Mouse (Mus musculus) midbrain, embryonic 14.5 days (tissue): Measurements from ENCODE around the gene Sept14. TPM values are rescaled to one million over a fixed set of nuclear protein-coding genes. Genes with fewer than 3 reads are reported as not detected.

Experiments
- ATAC-seq: fragments of 200-750 bp; cut with Nextera tagmentation; 2 replicates; pipeline ENCODE4 v1.8.0; 2017; ENCODE audit warnings: moderate number of reproducible peaks, moderate library complexity; ENCODE audit not compliant: low FRiP score, low TSS enrichment
- DNase-seq: peaks from one replicate; pipeline ENCODE4 v3.0.0-alpha.2; 2015
- H3K27ac ChIP-seq: fragments of 300-500 bp; sonication (generic); replicated peaks from 2 replicates; pipeline ENCODE4 v1.5.1; 2014; ENCODE audit warnings: mild to moderate bottlenecking, low read depth, low read length, moderate library complexity
- H3K27me3 ChIP-seq: fragments of 300-500 bp; sonication (generic); 2 replicates; pipeline ENCODE4 v1.6.1; 2014; ENCODE audit warnings: low read length, control low read depth, mixed read lengths; ENCODE audit not compliant: control insufficient read depth, insufficient read depth
- H3K36me3 ChIP-seq: fragments of 300-500 bp; sonication (generic); 2 replicates; pipeline ENCODE4 v1.6.1; 2014; ENCODE audit warnings: low read length, control low read depth; ENCODE audit not compliant: control insufficient read depth, insufficient read depth
- H3K4me1 ChIP-seq: fragments of 300-500 bp; sonication (generic); 2 replicates; pipeline ENCODE4 v1.6.1; 2014; ENCODE audit warnings: mild to moderate bottlenecking, antibody characterized with exemption, low read length, control low read depth; ENCODE audit not compliant: control insufficient read depth, insufficient read depth
- H3K4me2 ChIP-seq: fragments of 300-500 bp; sonication (generic); 2 replicates; pipeline ENCODE4 v1.6.1; 2014; ENCODE audit warnings: mild to moderate bottlenecking, low read length, moderate library complexity
- H3K4me3 ChIP-seq: fragments of 300-500 bp; sonication (generic); replicated peaks from 2 replicates; pipeline ENCODE4 v1.5.1; 2014; ENCODE audit warnings: low read depth, low read length
- H3K9ac ChIP-seq: fragments of 300-500 bp; sonication (generic); replicated peaks from 2 replicates; pipeline ENCODE4 v1.6.1; 2014; ENCODE audit warnings: mild to moderate bottlenecking, low read length, moderate library complexity
- H3K9me3 ChIP-seq: fragments of 300-500 bp; sonication (generic); 2 replicates; pipeline ENCODE4 v1.6.1; 2016; ENCODE audit warnings: low read length, control low read depth, mixed read lengths; ENCODE audit not compliant: control insufficient read depth
- WGBS: fragments of 180-500 bp; shearing (Covaris S2); extraction: QIAGEN DNeasy Blood & Tissue Kit; methylation state at CpG from one replicate; pipeline ENCODE4 v1.1.7; 2014; 5-methylcytosine and 5-hydroxymethylcytosine counted together
- polyA plus RNA-seq: library from polyadenylated mRNA; unstranded; fragments of >200 nt; fragmentation: Nextera tagmentation; extraction: Ambion mirVana; gene quantifications from 2 replicates; pipeline ENCODE4 v1.2.1, GENCODE M21; 2014

Sept14 gene
- not detected in 2 replicates for polyA plus RNA-seq

DNA sequence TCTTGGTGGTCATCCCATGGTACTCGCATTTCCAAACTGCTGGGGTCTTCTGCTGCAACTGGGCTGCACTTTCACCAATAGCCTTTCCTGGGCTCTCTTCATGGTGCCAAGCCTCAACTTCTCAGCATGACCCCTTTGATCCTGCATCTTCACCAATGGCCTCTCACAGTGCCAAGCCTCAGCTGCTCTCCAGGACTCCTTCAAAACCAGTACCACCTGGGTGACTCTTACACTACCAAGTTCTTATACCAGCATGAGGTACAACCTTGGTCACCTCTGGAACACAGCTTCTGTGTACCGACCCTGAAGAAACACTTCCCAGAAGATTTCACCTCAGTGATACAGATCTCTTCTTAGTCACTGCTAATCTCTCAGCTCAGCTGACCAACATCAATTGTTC is at the start of gene Sept14:
Gene Sept14 (minus strand): TSS at position 101 of the 400 bp plus-strand sequence.
- H3K27ac ChIP-seq, result no peak within 1 kb of the TSS
- ATAC-seq (no peak), DNase-seq (no peak)
- H3K4me1 ChIP-seq, result no peaks in the 10 kb centered on the region
- WGBS, result 55% methylated on average over 2 of the region's 2 CpGs
- H3K36me3 ChIP-seq, result no peaks in the 10 kb centered on the region
- no peaks in the 10 kb centered on the region for H3K9me3 ChIP-seq
- H3K4me2 ChIP-seq, result no peak within 1 kb of the TSS
- no peaks in the 10 kb centered on the region for H3K27me3 ChIP-seq
- H3K9ac ChIP-seq, result no peak within 1 kb of the TSS
- no peak within 1 kb of the TSS for H3K4me3 ChIP-seq

DNA sequence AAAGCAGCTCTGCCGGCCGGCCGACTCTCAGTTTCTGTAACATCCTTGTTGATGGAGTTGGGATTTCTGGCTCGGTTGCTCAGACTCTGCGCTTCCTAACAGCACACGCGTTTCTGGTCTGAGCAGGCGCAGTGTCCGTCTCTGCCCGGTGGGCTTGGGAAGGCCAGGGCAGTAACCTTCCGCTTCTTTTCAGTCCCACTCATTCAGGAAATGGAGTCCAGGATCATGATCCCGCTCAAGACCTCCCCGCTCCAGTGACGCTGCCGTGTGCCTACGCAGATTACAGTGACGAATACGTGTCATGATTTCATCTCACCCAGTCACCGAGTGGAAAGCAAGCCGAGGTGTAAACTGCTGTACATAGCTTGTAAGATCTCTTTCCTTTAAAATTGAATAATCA is 48.6 kb upstream of the Sept14 start:
- DNase-seq (no peak), ATAC-seq (no peak)
- Histone ChIP-seq H3K9ac (no peak overlapping the region), H3K4me2 (no peak overlapping the region), H3K4me1 (no peaks in the 10 kb centered on the region), H3K9me3 (no peaks in the 10 kb centered on the region), H3K27me3 (no peaks in the 10 kb centered on the region), H3K36me3 (peaks cover 55% of the 10 kb centered on the region), H3K27ac (no peak overlapping the region), H3K4me3 (no peak overlapping the region)
- WGBS, result 94% methylated on average over 20 of the region's 20 CpGs

GRCm38 (mm10) chr5:129744050-129744449 is 35.7 kb upstream of the Sept14 start:
- Histone ChIP-seq H3K9me3 (no peaks in the 10 kb centered on the region), H3K4me3 (no peak overlapping the region), H3K9ac (no peak overlapping the region), H3K27ac (no peak overlapping the region), H3K36me3 (peaks cover 61% of the 10 kb centered on the region), H3K4me2 (no peak overlapping the region), H3K4me1 (no peaks in the 10 kb centered on the region), H3K27me3 (no peaks in the 10 kb centered on the region)
- DNase-seq, result no peak
- ATAC-seq, result no peak
- 85% methylated on average over 6 of the region's 6 CpGs for WGBS

DNA sequence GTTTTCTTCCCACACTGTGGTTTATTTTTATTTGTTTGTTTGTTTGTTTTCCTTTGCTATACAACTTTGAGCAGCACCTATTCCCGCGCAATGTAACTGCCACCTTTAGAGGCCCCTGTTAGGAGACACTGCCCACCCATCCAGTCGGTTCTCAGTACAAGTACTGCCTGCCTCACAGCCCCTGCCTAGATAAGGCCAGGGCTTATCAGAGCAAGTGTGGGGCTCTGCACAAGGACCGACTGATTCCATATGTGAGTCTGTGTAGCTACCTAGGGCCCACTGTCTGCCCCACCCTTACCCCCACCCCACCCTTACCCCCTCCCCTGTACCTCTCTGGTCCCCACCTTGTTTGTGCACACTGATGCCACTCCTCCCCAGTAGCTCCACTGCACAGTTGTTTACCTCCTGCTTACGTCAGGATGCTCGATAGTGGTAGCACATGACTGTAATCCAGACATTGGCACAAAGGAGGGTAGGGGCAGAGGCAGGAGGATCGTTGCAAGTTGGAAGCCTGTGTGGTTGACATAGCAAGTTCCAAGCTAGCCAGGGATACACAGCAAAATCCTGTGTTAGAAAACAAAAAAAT is 34.7 kb upstream of the Sept14 start:
- Histone ChIP-seq H3K9ac (no peak overlapping the region), H3K27ac (no peak overlapping the region), H3K36me3 (peaks cover 55% of the 10 kb centered on the region), H3K4me3 (no peak overlapping the region), H3K4me2 (no peak overlapping the region), H3K27me3 (no peaks in the 10 kb centered on the region), H3K4me1 (no peaks in the 10 kb centered on the region), H3K9me3 (no peaks in the 10 kb centered on the region)
- no peak for DNase-seq
- WGBS, result 88% methylated on average over 7 of the region's 7 CpGs
- ATAC-seq, result no peak

DNA sequence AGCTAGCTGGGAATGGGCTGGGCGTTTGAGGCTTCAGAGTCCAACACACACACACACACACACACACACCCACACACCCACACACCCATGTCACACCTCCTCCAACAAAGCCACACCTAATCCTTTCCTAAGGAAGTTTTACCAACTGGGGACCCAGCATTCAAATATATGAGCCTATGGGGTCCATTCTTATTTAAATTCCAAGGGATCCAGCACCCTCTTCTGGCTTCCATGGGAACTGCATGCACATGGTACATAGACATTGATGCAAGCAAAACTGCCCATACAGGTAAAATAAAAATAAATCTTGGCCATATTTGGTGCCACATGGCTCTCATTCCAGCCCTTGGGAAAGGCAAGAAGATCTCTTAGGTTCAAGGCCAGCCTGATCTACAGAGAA is 32.7 kb upstream of the Sept14 start:
- Histone ChIP-seq H3K4me3 (no peak overlapping the region), H3K9ac (no peak overlapping the region), H3K36me3 (peaks cover 40% of the 10 kb centered on the region), H3K4me1 (no peaks in the 10 kb centered on the region), H3K4me2 (no peak overlapping the region), H3K27me3 (no peaks in the 10 kb centered on the region), H3K27ac (no peak overlapping the region), H3K9me3 (no peaks in the 10 kb centered on the region)
- peak; percentile 72 for DNase-seq
- 100% methylated on average over 1 of the region's 1 CpGs for WGBS
- ATAC-seq, result no peak

- DNase-seq (no peak), ATAC-seq (no peak)
- no peaks in the 10 kb centered on the region for H3K36me3 ChIP-seq
- no peaks in the 10 kb centered on the region for H3K9me3 ChIP-seq
- H3K4me1 ChIP-seq, result peaks cover 6% of the 10 kb centered on the region; the same call in 1 of the 2 replicates
- H3K9ac ChIP-seq, result no peak overlapping the region
- H3K27ac ChIP-seq, result no peak overlapping the region
- WGBS, result 92% methylated on average over 5 of the region's 5 CpGs
- no peak overlapping the region for H3K4me3 ChIP-seq
- H3K27me3 ChIP-seq, result no peaks in the 10 kb centered on the region
- no peak overlapping the region for H3K4me2 ChIP-seq
These were observed 22.7 kb upstream of the Sept14 start for GRCm38 (mm10) chr5:129731021-129731420.

- H3K9ac ChIP-seq, result no peak overlapping the region
- H3K27ac ChIP-seq, result no peak overlapping the region
- no peak for DNase-seq
- no peaks in the 10 kb centered on the region for H3K36me3 ChIP-seq
- H3K4me1 ChIP-seq, result peaks cover 9% of the 10 kb centered on the region; the same call in 1 of the 2 replicates
- no peaks in the 10 kb centered on the region for H3K27me3 ChIP-seq
- no peak overlapping the region for H3K4me3 ChIP-seq
- ATAC-seq, result no peak
- no peaks in the 10 kb centered on the region for H3K9me3 ChIP-seq
- no peak overlapping the region for H3K4me2 ChIP-seq
- 83% methylated on average over 11 of the region's 11 CpGs for whole genome bisulfite sequencing
These were observed 22.0 kb upstream of the Sept14 start for GRCm38 (mm10) chr5:129730344-129730743.

GRCm38 (mm10) chr5:129729286-129729685 is 21.0 kb upstream of the Sept14 start:
- DNase-seq (no peak), ATAC-seq (no peak)
- no peak overlapping the region for H3K4me3 ChIP-seq
- H3K9ac ChIP-seq, result no peak overlapping the region
- H3K4me1 ChIP-seq, result peaks cover 9% of the 10 kb centered on the region; the same call in 1 of the 2 replicates
- H3K9me3 ChIP-seq, result no peaks in the 10 kb centered on the region
- no peaks in the 10 kb centered on the region for H3K27me3 ChIP-seq
- H3K36me3 ChIP-seq, result no peaks in the 10 kb centered on the region
- 67% methylated on average over 11 of the region's 11 CpGs for WGBS
- H3K27ac ChIP-seq, result no peak overlapping the region
- no peak overlapping the region for H3K4me2 ChIP-seq

- Histone ChIP-seq H3K27me3 (no peaks in the 10 kb centered on the region), H3K27ac (no peak overlapping the region), H3K36me3 (no peaks in the 10 kb centered on the region), H3K4me2 (no peak overlapping the region), H3K9me3 (no peaks in the 10 kb centered on the region), H3K9ac (no peak overlapping the region), H3K4me1 (peaks cover 9% of the 10 kb centered on the region; the same call in 1 of the 2 replicates), H3K4me3 (no peak overlapping the region)
- 94% methylated on average over 3 of the region's 3 CpGs for WGBS
- DNase-seq, result no peak
- ATAC-seq, result no peak
These were observed 18.5 kb upstream of the Sept14 start for GRCm38 (mm10) chr5:129726784-129727183.
